Mouse (Mus musculus): Measurements from ENCODE around the gene Sctr. TPM values are rescaled to one million over a fixed set of nuclear protein-coding genes. Genes with fewer than 3 reads are reported as not detected.
"Not testable (repeated sequence)": the region's sequence is repeated elsewhere in the genome, so short reads cannot be mapped to it uniquely, and the experiment has no call there.

Gene Sctr
- polyA plus RNA-seq, 1 experiment from 2014 or later = 0.11 TPM

GRCm38 (mm10) chr1:120090880-120091570 is 84.3 kb downstream of the Sctr start:
- H3K27ac ChIP-seq (replicated peaks in 1 of 2; ENCODE audit: control insufficient read depth in 1 of 2, insufficient read depth in 1 of 2, low read depth in 2 of 2, low read length in 2 of 2) = no peak overlapping the region
- H3K4me1 ChIP-seq (ENCODE audit: control insufficient read depth in 2 of 2, insufficient read depth in 2 of 2, low read length in 2 of 2) = peaks cover 0 to 3% of the 10 kb centered on the region in 2 experiments; a peak in 2 of 4 replicates

DNA sequence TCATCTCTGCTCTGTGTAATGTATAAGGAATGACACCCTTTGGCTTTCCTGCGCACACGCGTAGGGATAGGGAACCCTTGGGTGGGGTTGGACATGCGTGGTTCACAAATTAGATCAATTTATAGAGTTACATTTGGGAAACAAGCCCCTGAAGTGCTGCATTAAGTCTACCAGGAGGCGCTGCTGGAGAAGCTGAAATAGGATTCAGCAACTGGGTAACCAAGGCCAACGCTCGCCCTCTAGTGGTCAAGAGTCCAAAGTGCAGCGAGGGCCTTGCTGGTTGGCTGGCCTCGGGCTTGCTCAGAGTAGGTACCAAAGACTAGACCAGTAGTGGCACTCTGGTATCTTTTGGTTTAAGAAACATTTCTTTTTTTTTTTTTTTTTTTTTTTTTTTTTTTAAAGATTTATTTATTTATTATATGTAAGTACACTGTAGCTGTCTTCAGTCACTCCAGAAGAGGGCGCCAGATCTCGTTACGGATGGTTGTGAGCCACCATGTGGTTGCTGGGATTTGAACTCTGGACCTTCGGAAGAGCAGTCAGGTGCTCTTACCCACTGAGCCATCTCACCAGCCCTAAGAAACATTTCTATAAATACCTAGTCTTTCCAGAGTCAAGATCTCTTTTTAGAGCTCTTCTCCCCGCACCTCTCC is 86.9 kb downstream of the Sctr start:
- ATAC-seq (ENCODE audit: insufficient number of reproducible peaks, insufficient read depth, low FRiP score, low read depth); H3K4me1 ChIP-seq (ENCODE audit: control insufficient read depth in 2 of 2, insufficient read depth in 2 of 2, low read length in 2 of 2); H3K9ac ChIP-seq (ENCODE audit: low read length); H3K36me3 ChIP-seq (ENCODE audit: control insufficient read depth, insufficient read depth, low read length); H3K4me2 ChIP-seq (ENCODE audit: low read length); H3K9me3 ChIP-seq (ENCODE audit: control insufficient read depth, low read length); H3K4me3 ChIP-seq (ENCODE audit: control insufficient read depth in 1 of 2, insufficient read depth in 1 of 2, low read depth in 1 of 2, low read length in 2 of 2); H3K27me3 ChIP-seq (ENCODE audit: control insufficient read depth, insufficient read depth, low read length); H3K27ac ChIP-seq (replicated peaks in 1 of 2; ENCODE audit: control insufficient read depth in 1 of 2, insufficient read depth in 1 of 2, low read depth in 2 of 2, low read length in 2 of 2): not testable (repeated sequence)
- 54% methylated on average over 11 of the region's 14 CpGs for WGBS

More at GRCm38 (mm10) chr1:120090880-120091570, 84.3 kb downstream of the Sctr start:
- ATAC-seq (ENCODE audit: insufficient number of reproducible peaks, insufficient read depth, low FRiP score, low read depth) = peak; percentile 21; the same call in 1 of the 2 replicates
- H3K27me3 ChIP-seq (ENCODE audit: control insufficient read depth, insufficient read depth, low read length) = no peaks in the 10 kb centered on the region
- H3K9ac ChIP-seq (ENCODE audit: low read length) = no peak overlapping the region
- H3K4me2 ChIP-seq (ENCODE audit: low read length) = no peak overlapping the region
- H3K9me3 ChIP-seq (ENCODE audit: control insufficient read depth, low read length) = no peaks in the 10 kb centered on the region
- no peak overlapping the region for H3K4me3 ChIP-seq (ENCODE audit: control insufficient read depth in 1 of 2, insufficient read depth in 1 of 2, low read depth in 1 of 2, low read length in 2 of 2)
- 58% methylated on average over 8 of the region's 8 CpGs for WGBS
- H3K36me3 ChIP-seq (ENCODE audit: control insufficient read depth, insufficient read depth, low read length) = no peaks in the 10 kb centered on the region

- Histone ChIP-seq H3K27ac (replicated peaks in 1 of 2; ENCODE audit: control insufficient read depth in 1 of 2, insufficient read depth in 1 of 2, low read depth in 2 of 2, low read length in 2 of 2) (no peak overlapping the region), H3K9me3 (ENCODE audit: control insufficient read depth, low read length) (no peaks in the 10 kb centered on the region), H3K36me3 (ENCODE audit: control insufficient read depth, insufficient read depth, low read length) (no peaks in the 10 kb centered on the region), H3K9ac (ENCODE audit: low read length) (no peak overlapping the region), H3K4me2 (ENCODE audit: low read length) (no peak overlapping the region), H3K4me1 (ENCODE audit: control insufficient read depth in 2 of 2, insufficient read depth in 2 of 2, low read length in 2 of 2) (no peaks in the 10 kb centered on the region; a peak in 1 of 4 replicates), H3K27me3 (ENCODE audit: control insufficient read depth, insufficient read depth, low read length) (no peaks in the 10 kb centered on the region), H3K4me3 (ENCODE audit: control insufficient read depth in 1 of 2, insufficient read depth in 1 of 2, low read depth in 1 of 2, low read length in 2 of 2) (no peak overlapping the region)
- ATAC-seq (ENCODE audit: insufficient number of reproducible peaks, insufficient read depth, low FRiP score, low read depth) = no peak
- WGBS = 44% methylated on average over 3 of the region's 3 CpGs
Measured at GRCm38 (mm10) chr1:120094920-120095319, 88.2 kb downstream of the Sctr start.

DNA sequence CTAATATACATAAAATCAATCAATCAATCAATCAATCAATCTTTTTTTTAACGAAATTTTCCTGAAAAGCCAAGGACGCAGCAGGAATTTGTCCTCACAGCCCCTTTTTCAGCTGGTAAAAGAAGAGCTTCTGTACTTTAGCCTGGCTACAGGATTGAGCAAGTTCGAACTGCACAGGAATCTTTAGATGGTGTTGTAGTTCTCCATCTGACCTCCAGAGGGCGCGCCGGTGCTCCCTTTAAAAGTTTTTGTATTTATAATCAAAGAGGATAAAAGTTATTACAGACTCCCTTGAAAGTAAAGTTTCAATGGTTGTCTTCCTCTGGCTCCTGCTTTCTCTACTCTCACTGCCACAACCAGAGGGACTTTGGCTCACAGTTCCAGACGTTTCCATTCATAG is 91.6 kb downstream of the Sctr start:
- Histone ChIP-seq H3K4me1 (ENCODE audit: control insufficient read depth in 2 of 2, insufficient read depth in 2 of 2, low read length in 2 of 2) (no peaks in the 10 kb centered on the region), H3K36me3 (ENCODE audit: control insufficient read depth, insufficient read depth, low read length) (no peaks in the 10 kb centered on the region), H3K27me3 (ENCODE audit: control insufficient read depth, insufficient read depth, low read length) (no peaks in the 10 kb centered on the region), H3K9me3 (ENCODE audit: control insufficient read depth, low read length) (no peaks in the 10 kb centered on the region), H3K4me2 (ENCODE audit: low read length) (no peak overlapping the region), H3K27ac (replicated peaks in 1 of 2; ENCODE audit: control insufficient read depth in 1 of 2, insufficient read depth in 1 of 2, low read depth in 2 of 2, low read length in 2 of 2) (no peak overlapping the region), H3K4me3 (ENCODE audit: control insufficient read depth in 1 of 2, insufficient read depth in 1 of 2, low read depth in 1 of 2, low read length in 2 of 2) (no peak overlapping the region), H3K9ac (ENCODE audit: low read length) (no peak overlapping the region)
- 14% methylated on average over 7 of the region's 7 CpGs for WGBS
- no peak for ATAC-seq (ENCODE audit: insufficient number of reproducible peaks, insufficient read depth, low FRiP score, low read depth)

GRCm38 (mm10) chr1:120099483-120099882 is 92.8 kb downstream of the Sctr start:
- Histone ChIP-seq H3K4me3 (ENCODE audit: control insufficient read depth in 1 of 2, insufficient read depth in 1 of 2, low read depth in 1 of 2, low read length in 2 of 2) (no peak overlapping the region), H3K27me3 (ENCODE audit: control insufficient read depth, insufficient read depth, low read length) (no peaks in the 10 kb centered on the region), H3K27ac (replicated peaks in 1 of 2; ENCODE audit: control insufficient read depth in 1 of 2, insufficient read depth in 1 of 2, low read depth in 2 of 2, low read length in 2 of 2) (no peak overlapping the region), H3K36me3 (ENCODE audit: control insufficient read depth, insufficient read depth, low read length) (no peaks in the 10 kb centered on the region), H3K4me2 (ENCODE audit: low read length) (no peak overlapping the region), H3K9ac (ENCODE audit: low read length) (no peak overlapping the region), H3K9me3 (ENCODE audit: control insufficient read depth, low read length) (no peaks in the 10 kb centered on the region), H3K4me1 (ENCODE audit: control insufficient read depth in 2 of 2, insufficient read depth in 2 of 2, low read length in 2 of 2) (no peaks in the 10 kb centered on the region)
- ATAC-seq (ENCODE audit: insufficient number of reproducible peaks, insufficient read depth, low FRiP score, low read depth) = no peak
- 59% methylated on average over 6 of the region's 6 CpGs for WGBS

GRCm38 (mm10) chr1:120100456-120101226 is 93.9 kb downstream of the Sctr start:
- Histone ChIP-seq H3K4me2 (ENCODE audit: low read length) (no peak overlapping the region), H3K9me3 (ENCODE audit: control insufficient read depth, low read length) (no peaks in the 10 kb centered on the region), H3K27ac (replicated peaks in 1 of 2; ENCODE audit: control insufficient read depth in 1 of 2, insufficient read depth in 1 of 2, low read depth in 2 of 2, low read length in 2 of 2) (no peak overlapping the region), H3K36me3 (ENCODE audit: control insufficient read depth, insufficient read depth, low read length) (no peaks in the 10 kb centered on the region), H3K27me3 (ENCODE audit: control insufficient read depth, insufficient read depth, low read length) (no peaks in the 10 kb centered on the region), H3K4me1 (ENCODE audit: control insufficient read depth in 2 of 2, insufficient read depth in 2 of 2, low read length in 2 of 2) (no peaks in the 10 kb centered on the region), H3K4me3 (ENCODE audit: control insufficient read depth in 1 of 2, insufficient read depth in 1 of 2, low read depth in 1 of 2, low read length in 2 of 2) (no peak overlapping the region), H3K9ac (ENCODE audit: low read length) (no peak overlapping the region)
- WGBS = 78% methylated on average over 8 of the region's 8 CpGs
- no peak for ATAC-seq (ENCODE audit: insufficient number of reproducible peaks, insufficient read depth, low FRiP score, low read depth)

GRCm38 (mm10) chr1:120101227-120101609 is 94.5 kb downstream of the Sctr start:
- Histone ChIP-seq H3K9me3 (ENCODE audit: control insufficient read depth, low read length) (no peaks in the 10 kb centered on the region), H3K27me3 (ENCODE audit: control insufficient read depth, insufficient read depth, low read length) (no peaks in the 10 kb centered on the region), H3K4me1 (ENCODE audit: control insufficient read depth in 2 of 2, insufficient read depth in 2 of 2, low read length in 2 of 2) (no peaks in the 10 kb centered on the region), H3K4me2 (ENCODE audit: low read length) (no peak overlapping the region), H3K27ac (replicated peaks in 1 of 2; ENCODE audit: control insufficient read depth in 1 of 2, insufficient read depth in 1 of 2, low read depth in 2 of 2, low read length in 2 of 2) (no peak overlapping the region), H3K36me3 (ENCODE audit: control insufficient read depth, insufficient read depth, low read length) (no peaks in the 10 kb centered on the region), H3K4me3 (ENCODE audit: control insufficient read depth in 1 of 2, insufficient read depth in 1 of 2, low read depth in 1 of 2, low read length in 2 of 2) (no peak overlapping the region), H3K9ac (ENCODE audit: low read length) (no peak overlapping the region)
- 79% methylated on average over 3 of the region's 3 CpGs for WGBS
- no peak for ATAC-seq (ENCODE audit: insufficient number of reproducible peaks, insufficient read depth, low FRiP score, low read depth)
